Mouse (Mus musculus): ENCODE measurements around the gene Rab3il1.

Rab3il1 gene

DNA sequence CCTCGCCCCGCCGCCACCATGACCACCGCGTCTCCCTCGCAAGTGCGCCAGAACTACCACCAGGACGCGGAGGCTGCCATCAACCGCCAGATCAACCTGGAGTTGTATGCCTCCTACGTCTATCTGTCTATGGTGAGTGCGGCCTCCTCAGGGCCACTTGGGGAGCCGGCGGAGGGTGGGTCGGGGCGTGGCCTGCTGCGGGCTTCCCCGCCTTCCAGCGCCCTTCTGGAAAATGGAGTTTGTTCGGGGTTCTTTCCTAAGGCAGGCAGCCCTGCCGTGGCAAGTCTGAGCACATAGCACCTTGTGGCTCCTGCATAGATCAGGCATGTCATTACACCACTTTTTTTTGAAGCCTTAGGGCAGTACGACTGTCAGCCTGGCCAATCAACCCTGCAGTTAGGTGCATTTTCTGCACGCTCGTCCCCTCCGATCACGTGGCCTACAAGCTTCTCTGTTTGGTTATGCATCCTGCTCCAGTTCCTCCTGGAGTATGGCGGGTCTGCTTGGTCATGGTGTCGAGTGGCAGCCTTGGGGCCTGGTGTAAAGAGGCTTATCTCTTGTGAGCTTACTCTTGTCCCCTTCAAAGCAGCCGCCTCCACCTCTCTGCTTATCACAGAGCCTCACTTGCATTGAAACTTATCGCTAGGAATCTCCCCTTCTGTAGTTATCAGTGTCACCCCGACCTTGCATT, 18.5 kb upstream of the Rab3il1 start:
- no peak for DNase-seq (ENCODE audit: low read depth, low spot score)

DNA sequence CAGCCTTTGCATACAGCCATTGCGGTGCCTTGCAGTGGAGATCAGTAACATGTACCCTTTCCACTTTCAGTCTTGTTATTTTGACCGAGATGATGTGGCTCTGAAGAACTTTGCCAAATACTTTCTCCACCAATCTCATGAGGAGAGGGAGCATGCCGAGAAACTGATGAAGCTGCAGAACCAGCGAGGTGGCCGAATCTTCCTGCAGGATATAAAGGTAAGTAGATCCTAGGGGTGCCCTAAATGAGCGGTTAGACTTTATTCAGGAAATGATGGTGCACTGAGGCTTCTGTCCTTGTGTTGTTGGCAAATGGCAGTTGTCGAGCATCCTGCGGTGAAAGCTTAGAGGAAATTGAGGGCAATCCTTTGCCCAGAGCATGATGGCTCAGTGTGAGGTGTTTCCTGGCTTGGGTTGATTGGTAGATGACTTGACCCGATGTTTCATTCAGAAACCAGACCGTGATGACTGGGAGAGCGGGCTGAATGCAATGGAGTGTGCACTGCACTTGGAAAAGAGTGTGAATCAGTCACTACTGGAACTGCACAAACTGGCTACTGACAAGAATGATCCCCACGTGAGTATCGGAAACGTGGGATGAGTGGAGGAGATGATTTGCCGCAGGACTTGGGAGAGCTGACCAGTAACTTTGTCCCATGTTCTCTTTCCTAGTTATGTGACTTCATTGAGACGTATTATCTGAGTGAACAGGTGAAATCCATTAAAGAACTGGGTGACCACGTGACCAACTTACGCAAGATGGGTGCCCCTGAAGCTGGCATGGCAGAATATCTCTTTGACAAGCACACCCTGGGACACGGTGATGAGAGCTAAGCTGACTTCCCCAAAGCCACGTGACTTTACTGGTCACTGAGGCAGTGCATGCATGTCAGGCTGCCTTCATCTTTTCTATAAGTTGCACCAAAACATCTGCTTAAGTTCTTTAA, 17.1 kb upstream of the Rab3il1 start:
- DNase-seq (ENCODE audit: low read depth, low spot score), result no peak

DNA sequence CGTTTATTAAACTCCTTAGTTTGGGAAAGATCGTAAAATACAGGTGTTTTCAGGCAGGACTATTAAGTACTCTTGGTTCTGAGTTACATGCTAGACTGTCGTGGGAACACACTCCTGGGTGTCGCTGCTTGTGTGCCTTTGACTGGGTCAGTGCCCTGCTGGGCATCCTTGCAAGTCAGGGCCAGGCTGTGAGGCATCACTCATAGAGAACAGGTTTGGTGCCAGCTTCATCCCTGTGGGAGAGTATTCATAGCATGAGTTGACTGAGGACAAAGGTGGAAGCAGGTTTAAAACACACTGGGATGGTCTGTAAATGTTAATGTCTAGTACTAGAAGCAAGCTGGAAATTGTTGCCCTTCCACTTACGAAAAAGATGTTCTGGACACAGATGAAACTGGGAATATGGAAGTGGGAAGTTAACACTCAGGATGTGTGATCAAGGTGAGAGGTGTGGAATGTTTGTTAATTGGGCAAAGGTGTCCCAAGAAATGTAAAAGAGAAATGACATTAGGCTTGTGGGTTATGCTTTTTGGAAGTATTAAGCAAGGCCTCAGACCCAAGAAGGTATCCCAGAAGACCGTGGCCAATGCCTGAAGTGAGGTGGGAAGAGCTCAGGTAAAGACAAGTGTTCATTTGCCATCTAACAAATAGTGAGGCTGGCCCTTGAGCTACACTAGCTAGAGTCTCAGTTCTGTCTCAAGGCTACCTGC, 16.1 kb upstream of the Rab3il1 start:
- DNase-seq (ENCODE audit: low read depth, low spot score), result no peak

DNA sequence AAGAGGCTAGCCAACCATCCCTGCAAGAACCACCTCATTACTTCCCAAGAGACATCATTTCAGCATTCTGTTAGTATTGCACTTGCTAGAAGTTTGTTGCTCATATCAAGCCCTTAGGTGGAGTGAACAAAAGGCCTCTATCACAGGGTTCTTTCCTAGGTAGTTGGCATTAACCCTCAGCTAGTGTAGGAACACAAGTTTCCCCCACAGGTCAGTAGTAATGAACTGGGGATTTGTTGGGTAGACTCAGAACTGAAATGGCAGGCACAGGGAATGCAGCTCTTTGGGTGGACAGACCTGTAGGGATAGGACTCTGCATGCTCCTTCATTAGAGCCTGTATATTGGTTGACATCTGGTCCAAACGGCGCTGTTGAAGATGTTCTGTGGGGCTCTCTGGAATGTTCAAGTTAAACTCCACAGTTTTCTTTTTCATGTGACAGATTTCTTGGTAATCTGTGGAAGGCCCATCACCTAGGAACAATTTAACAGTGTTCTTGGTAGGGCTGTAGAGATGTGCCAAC, 15.5 kb upstream of the Rab3il1 start:
- no peak for DNase-seq (ENCODE audit: low read depth, low spot score)

DNA sequence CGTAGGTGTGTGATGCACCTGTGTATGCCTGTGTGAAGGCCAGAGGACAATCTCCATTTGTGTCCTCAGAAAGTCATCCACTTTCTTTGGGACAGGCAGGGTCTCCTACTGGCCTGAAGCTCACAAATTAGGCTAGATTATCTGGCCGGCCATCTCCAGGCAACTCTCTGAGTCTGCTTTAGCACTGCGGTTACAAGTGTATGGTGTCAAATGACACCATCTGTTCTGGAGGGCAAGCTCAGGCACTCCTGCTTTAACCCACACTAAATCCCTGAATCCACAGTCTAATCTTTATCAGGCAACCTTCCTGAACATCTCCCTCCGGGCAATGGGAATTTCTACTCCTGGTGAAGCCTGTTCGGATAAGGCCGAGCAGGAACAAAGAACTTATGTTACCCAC, 14.3 kb upstream of the Rab3il1 start:
- DNase-seq (ENCODE audit: low read depth, low spot score), result no peak

DNA sequence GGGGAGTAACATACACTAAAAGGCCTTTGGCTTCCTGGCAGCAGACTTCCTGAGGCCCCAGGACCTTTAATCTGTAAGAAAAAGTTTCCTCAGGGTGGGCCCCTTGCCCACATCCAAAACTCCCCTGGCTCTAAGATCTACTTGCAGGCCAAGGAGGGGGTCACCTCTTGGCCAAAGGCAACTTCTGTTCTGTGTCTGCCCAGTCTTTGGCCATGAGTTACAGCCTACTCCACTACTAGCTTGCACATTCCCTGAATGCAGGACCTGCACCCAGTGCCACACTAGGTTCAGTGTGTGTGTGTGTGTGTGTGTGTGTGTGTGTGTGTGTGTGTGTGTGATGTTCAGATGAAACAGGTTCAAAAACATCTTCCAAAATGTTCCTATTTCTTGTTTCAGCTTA, 13.9 kb upstream of the Rab3il1 start:
- no peak for DNase-seq (ENCODE audit: low read depth, low spot score)

DNA sequence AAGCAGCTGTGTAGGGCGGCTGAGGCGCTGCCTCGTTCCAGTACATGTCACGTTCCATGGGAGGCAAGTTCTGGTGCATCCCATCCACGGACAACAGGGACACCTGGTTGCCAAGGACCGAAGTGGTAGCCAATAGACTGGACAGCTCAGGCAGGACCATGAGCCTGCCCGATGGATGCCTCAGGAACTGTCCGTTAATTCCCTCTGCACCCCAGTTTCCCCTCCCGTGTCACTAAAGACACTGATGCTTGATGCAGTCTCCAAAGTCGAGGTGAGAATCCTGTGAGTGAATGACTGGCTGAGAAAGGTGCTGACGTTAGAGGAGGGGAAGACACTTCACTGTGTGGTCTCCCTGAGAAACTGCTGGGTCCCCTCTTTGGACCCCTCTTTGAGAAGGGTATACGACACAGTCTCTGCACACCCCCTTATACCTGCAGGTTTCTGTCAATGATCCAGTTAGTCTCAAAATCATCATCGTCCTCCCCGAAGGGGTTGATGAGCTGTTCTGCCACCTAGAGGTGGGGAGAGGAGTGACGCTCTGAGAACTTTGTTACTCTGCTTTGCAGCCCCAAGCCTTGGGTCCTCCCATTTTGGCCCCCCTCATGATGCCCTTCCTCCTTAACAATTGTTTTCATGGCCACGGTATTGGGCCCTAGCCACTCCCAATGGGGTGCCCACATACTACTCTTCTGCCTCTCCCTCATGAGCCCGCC, 12.1 kb upstream of the Rab3il1 start:
- DNase-seq (ENCODE audit: low read depth, low spot score), result no peak

DNA sequence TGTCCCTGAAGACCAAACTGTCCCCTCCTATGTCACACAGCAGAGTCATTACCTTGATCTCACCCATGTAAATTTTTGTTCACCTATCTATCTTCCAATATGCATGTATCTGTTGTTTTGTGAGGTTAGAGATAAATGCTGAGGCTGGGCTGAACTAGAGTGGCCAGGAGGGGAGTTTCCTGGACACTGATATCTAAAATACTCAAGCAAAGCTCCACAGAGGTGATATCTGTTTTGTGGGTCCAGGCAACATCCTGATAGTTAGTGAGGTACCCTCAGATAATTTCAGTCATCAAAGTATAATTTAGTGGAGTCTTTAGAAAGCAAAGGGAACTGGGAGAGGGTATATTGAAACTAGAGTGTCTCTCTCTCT, 11.6 kb upstream of the Rab3il1 start:
- no peak for DNase-seq (ENCODE audit: low read depth, low spot score)

DNA sequence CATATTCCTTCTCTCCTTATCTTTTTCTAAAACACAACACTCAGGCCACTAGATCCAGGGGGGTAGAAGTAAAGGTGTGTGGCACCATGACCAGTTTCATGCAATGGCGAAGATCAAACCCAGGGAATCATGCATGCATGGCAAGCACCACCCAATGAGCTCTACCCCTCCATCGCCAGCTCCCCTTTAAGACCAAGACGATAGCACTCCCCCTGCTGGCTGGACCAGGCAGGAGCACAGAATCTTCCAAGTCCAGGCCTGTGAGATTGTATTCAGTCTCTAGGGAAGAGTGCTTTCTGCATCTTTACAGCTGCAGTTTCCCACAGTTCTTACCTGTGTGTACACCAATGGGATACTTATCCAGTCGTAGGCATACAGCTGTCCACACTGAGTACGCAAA, 10.2 kb upstream of the Rab3il1 start:
- no peak for DNase-seq (ENCODE audit: low read depth, low spot score)

DNA sequence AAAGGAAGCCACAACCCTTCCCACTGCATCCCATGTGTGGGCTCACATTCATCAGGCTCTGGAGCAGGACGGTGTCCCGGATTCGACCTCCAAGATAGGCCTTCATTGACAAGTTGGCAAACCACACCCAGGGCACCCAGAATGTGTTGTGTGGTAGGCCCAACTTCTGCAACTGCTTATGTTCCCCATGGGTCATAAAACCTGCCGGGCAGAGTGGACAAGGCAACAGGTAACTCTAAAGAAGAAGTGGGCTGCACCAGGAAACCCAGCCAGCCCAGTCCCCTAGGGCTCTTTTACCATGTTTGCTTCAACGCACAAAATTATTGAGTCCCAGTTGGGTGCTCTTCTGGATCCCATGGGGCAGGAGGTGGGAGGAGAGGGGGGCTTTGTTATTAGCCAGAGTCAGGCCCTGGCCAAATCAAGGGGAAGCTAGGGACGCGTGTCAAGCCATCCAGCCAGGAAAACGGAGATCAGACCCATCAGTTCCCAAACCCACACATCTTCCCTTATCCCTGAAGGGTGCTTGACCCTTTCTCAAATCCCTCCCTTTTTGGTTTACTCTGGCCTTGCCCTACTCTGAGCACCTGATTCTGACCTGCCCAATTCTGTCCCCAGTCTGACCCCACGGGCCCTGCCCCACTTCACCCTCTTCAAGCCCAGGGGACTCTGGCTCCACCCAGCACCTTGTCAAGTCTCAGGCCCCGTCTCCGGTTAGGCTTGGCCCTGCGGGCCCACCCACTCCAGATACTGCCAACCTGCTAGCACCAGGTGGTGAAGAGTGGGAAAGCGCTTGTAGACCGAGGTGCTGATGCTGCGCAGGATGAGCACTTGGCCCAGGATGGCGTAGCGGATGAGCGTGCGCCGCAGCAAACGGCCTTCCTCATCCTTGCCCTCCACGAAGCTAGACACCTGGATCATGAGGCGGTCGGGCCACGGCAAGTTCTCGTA, 9.2 kb upstream of the Rab3il1 start:
- DNase-seq (ENCODE audit: low read depth, low spot score), result no peak

DNA sequence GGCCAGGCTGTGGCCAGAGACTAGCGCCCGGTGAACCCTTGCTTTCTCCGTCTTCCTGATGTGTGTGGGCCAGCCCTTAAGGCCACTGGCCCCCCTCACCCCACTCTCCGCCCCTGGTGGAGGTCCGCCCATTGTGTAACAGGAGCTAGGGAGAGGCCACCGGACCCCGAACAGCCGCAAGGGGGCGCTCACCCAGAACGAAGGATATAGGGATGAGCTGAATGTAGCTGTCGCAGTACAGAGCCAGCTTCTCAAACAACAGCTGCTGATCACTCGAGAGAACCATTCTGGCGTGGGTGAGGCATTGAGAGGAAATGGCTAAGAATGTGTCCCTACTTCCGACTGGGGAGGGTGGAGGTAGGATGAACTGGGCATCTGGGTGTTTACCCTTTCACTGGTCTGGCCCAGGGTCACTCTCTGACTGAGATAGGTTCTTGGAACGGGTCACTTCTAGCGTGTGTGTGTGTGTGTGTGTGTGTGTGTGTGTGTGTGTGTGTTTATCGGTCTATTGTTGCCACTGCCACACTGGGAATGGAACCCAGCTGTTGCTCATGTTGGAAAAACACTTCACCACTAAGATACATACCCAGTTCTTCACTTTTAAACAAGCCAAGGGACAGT, 8.3 kb upstream of the Rab3il1 start:
- no peak for DNase-seq (ENCODE audit: low read depth, low spot score)

DNA sequence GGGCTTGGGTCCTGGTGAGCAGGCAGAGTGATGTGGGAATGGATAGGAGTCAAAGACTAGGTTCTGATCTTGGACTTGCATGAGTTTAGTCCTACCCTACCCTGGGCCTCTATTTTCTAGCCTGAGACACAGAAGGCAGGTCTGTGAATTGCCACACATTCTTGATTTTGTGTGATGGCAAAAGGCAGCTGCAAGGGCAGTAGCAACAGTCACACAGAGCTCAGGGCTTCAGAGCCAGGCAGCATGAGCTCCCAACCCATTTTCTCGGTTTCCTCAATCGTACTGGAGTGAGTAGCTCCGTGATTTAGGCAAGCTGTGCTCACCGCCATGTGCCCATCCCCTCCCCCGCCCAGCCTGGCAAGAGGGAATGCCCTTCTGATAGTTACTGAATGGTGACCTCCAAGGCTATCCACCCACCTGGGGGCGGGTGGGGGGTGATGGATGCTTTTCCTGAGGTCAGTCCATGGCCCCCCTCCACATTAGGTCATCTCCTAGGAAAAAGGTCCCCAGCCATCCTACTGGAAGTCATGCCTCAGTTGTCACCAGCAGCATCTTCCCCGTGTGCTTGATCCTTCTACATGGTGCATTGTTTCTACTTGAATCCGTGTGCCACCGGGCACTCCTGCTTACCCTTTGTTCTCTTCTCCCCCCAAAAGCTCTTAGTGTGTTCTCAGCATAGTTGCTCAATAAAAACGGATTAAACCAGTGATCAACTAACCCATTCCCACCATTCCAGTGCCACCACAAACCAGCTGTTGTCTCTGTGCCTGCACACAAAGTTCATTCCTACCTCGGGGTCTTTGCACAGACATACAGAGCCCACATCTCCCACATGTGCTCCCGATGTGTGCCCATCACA, 4.0 kb upstream of the Rab3il1 start:
- no peak for DNase-seq (ENCODE audit: low read depth, low spot score)

DNA sequence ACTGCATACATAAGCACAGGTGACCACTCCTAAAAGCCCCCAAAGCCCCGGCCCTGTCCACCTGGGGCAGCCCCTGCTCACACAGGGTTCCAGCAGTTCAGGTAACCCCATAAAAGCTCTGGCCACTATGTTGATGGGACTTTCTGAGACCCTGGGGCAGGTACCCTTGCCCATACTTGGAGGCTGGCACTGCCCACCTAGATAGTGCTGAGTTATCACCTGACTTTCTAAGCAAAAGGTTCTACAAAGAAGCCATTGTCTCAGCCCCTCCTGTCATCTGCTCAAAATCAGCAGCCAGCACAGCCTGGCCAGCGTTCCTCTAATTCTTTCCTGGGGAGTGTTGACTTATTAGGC, 3.4 kb upstream of the Rab3il1 start:
- DNase-seq (ENCODE audit: low read depth, low spot score), result no peak

DNA sequence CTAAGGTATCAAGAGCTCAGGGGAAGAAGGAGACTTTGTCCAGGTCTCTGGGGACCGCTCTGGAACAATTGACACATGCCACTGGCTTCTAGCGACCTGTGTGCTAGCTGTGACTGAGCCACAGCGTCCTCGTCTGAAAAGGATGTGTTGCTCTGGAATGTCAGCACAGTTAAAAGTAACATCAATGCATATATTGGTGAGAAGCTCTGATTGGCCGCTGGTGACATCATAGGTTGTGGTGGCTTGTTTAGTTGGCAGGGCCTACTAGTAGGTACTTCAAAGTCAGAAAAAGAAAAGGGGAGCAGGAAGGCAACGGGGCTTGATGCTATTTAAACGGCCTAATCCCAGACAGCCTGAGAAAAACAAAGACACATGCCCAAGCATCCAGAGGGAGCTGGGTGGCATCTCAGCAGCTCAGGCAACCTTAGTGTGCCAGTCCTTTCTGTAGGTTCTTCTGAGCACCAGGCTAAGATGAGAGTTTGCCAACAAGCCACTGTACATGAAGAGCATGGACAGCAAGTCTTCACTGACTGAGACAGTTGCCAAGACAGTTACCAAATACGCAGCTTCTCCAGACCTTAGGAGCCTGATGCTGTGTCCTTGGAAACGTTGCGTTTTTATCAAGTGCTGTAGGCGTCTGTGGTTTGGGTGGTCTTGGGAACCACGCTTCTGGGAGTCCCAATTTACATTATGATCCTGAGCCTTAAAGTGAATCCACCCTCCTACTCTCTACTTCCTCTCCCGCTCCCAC, 2.6 kb upstream of the Rab3il1 start:
- no peak for DNase-seq (ENCODE audit: low read depth, low spot score)

DNA sequence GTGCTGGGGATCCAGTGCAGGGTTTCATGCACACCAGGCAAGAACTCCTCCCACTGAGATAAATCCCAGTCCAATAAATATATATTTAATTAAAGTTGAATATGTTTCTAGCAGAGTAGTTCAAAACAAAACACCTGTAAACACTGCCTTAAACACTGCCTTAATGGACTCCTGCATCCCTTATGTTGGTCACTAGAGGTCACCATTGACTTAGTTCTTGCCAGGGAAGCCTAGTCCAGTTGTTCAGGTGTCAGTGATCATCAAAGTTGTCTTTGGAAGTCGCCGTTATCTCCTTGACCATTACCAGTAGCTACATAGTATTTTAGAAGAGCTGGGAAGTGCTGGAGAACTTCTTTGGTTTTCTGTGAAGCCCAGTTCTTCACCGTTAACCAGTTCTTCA, 1.1 kb upstream of the Rab3il1 start:
- no peak for DNase-seq (ENCODE audit: low read depth, low spot score)

DNA sequence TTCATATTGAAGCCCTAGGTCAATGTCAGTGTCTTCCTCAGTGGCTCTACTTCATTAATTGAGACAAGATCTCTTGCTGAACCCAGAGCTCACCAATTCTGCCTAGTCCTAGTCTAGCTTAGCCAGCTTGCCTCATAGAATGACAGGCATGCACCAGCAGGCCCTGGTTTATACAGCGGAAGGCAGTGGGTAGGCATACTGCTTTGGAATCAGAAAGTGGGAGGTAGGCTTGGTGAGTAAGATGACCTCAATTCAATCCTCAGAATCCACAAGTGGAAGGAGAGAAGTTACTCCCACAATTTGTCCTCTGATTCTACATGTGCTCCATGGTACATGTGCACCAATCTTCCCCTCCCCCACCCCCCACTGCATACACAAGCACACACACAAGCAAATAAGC, 2.2 kb downstream of the Rab3il1 start:
- DNase-seq (ENCODE audit: low read depth, low spot score), result no peak

DNA sequence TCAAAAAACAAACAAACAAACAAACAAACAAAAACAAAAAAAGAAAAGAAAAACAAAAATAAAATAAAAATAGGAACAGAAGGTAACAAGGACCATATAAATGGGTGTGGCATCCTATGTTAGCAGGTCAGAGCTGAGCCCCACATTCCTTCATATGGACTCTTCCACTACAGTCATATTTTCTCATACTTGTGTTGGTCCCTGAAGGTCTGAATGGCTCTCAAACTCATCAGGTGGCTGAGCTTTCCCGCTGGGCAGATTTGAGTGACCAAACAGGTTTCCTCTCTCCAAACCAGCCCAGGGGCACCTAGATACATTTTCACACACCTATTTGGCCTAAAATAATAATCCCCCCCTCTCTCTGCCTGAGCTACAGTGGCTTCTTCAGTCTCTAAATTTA, 9.9 kb downstream of the Rab3il1 start:
- DNase-seq (ENCODE audit: low read depth, low spot score), result no peak

DNA sequence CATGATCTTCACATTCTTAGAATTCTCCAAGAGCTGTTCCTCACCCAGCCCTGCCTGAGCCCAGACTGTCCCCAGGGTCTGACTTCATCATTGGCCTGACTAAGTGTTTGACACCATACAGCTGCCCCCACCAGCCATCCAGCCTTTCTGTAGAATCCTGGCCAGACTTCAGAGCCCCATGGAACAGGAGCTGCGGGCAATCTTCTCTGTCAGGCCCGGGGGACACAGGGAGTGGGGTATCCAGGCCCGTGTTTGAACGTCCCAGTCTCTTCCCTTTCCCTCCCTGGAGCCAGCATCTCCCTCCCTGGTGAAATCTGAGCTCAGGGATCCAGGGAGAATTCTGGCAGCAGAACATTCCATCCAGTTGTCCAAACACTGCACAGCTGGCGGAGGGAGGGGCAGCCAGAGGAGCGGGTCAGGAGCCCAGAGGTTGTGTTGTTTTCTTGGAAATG, 11.4 kb downstream of the Rab3il1 start:
- DNase-seq (ENCODE audit: low read depth, low spot score), result no peak

Data from retina, adult 2 months (tissue).